Mouse (Mus musculus): Measurements from ENCODE around the gene Rab29. TPM values are rescaled to one million over a fixed set of nuclear protein-coding genes. Genes with fewer than 3 reads are reported as not detected.

Rab29 gene
- polyA plus RNA-seq, 1 experiment, result 13.6 TPM

- Histone ChIP-seq H3K27ac (replicated peaks; ENCODE audit: low read depth, low read length) (no peak overlapping the region), H3K4me3 (ENCODE audit: insufficient read depth, low read depth, low read length) (no peak overlapping the region), H3K4me1 (ENCODE audit: control insufficient read depth, insufficient read depth, insufficient read length, low read length) (no peaks in the 10 kb centered on the region)
Measured at GRCm38 (mm10) chr1:131837035-131837434, 30.0 kb upstream of the Rab29 start.

GRCm38 (mm10) chr1:131838542-131838941, 28.5 kb upstream of the Rab29 start:
- Histone ChIP-seq H3K4me3 (ENCODE audit: insufficient read depth, low read depth, low read length) (no peak overlapping the region), H3K4me1 (ENCODE audit: control insufficient read depth, insufficient read depth, insufficient read length, low read length) (no peaks in the 10 kb centered on the region), H3K27ac (replicated peaks; ENCODE audit: low read depth, low read length) (no peak overlapping the region)

- H3K4me3 ChIP-seq (ENCODE audit: insufficient read depth, low read depth, low read length), result no peak overlapping the region
- H3K4me1 ChIP-seq (ENCODE audit: control insufficient read depth, insufficient read depth, insufficient read length, low read length), result no peaks in the 10 kb centered on the region
- no peak overlapping the region for H3K27ac ChIP-seq (replicated peaks; ENCODE audit: low read depth, low read length)
Measured at GRCm38 (mm10) chr1:131839279-131839678, 27.7 kb upstream of the Rab29 start.

- no peak overlapping the region for H3K27ac ChIP-seq (replicated peaks; ENCODE audit: low read depth, low read length)
- no peak overlapping the region for H3K4me3 ChIP-seq (ENCODE audit: insufficient read depth, low read depth, low read length)
- no peaks in the 10 kb centered on the region for H3K4me1 ChIP-seq (ENCODE audit: control insufficient read depth, insufficient read depth, insufficient read length, low read length)
Measured at GRCm38 (mm10) chr1:131842221-131842620, 24.8 kb upstream of the Rab29 start.

GRCm38 (mm10) chr1:131843758-131844157, 23.3 kb upstream of the Rab29 start:
- Histone ChIP-seq H3K4me1 (ENCODE audit: control insufficient read depth, insufficient read depth, insufficient read length, low read length) (no peaks in the 10 kb centered on the region), H3K27ac (replicated peaks; ENCODE audit: low read depth, low read length) (no peak overlapping the region), H3K4me3 (ENCODE audit: insufficient read depth, low read depth, low read length) (no peak overlapping the region)

GRCm38 (mm10) chr1:131844883-131845282, 22.1 kb upstream of the Rab29 start:
- H3K27ac ChIP-seq (replicated peaks; ENCODE audit: low read depth, low read length), result no peak overlapping the region
- no peaks in the 10 kb centered on the region for H3K4me1 ChIP-seq (ENCODE audit: control insufficient read depth, insufficient read depth, insufficient read length, low read length)
- no peak overlapping the region for H3K4me3 ChIP-seq (ENCODE audit: insufficient read depth, low read depth, low read length)

GRCm38 (mm10) chr1:131846255-131846654, 20.8 kb upstream of the Rab29 start:
- no peak overlapping the region for H3K27ac ChIP-seq (replicated peaks; ENCODE audit: low read depth, low read length)
- H3K4me1 ChIP-seq (ENCODE audit: control insufficient read depth, insufficient read depth, insufficient read length, low read length), result no peaks in the 10 kb centered on the region
- no peak overlapping the region for H3K4me3 ChIP-seq (ENCODE audit: insufficient read depth, low read depth, low read length)

- no peak overlapping the region for H3K27ac ChIP-seq (replicated peaks; ENCODE audit: low read depth, low read length)
- H3K4me1 ChIP-seq (ENCODE audit: control insufficient read depth, insufficient read depth, insufficient read length, low read length), result no peaks in the 10 kb centered on the region
- no peak overlapping the region for H3K4me3 ChIP-seq (ENCODE audit: insufficient read depth, low read depth, low read length)
Measured at GRCm38 (mm10) chr1:131861811-131862210, 5.2 kb upstream of the Rab29 start.

GRCm38 (mm10) chr1:131865596-131865995, 1.4 kb upstream of the Rab29 start:
- H3K27ac ChIP-seq (replicated peaks; ENCODE audit: low read depth, low read length), result no peak overlapping the region
- H3K4me3 ChIP-seq (ENCODE audit: insufficient read depth, low read depth, low read length), result no peak overlapping the region
- no peaks in the 10 kb centered on the region; the same call in 1 of the 2 replicates for H3K4me1 ChIP-seq (ENCODE audit: control insufficient read depth, insufficient read depth, insufficient read length, low read length)

GRCm38 (mm10) chr1:131866304-131866999, 572 bp upstream of the Rab29 start:
- H3K27ac ChIP-seq (replicated peaks; ENCODE audit: low read depth, low read length), result no peak overlapping the region
- no peaks in the 10 kb centered on the region; the same call in 1 of the 2 replicates for H3K4me1 ChIP-seq (ENCODE audit: control insufficient read depth, insufficient read depth, insufficient read length, low read length)
- H3K4me3 ChIP-seq (ENCODE audit: insufficient read depth, low read depth, low read length), result no peak overlapping the region

GRCm38 (mm10) chr1:131867946-131868290, 894 bp downstream of the Rab29 start:
- Histone ChIP-seq H3K27ac (replicated peaks; ENCODE audit: low read depth, low read length) (no peak overlapping the region), H3K4me3 (ENCODE audit: insufficient read depth, low read depth, low read length) (peak overlapping the region; percentile 92), H3K4me1 (ENCODE audit: control insufficient read depth, insufficient read depth, insufficient read length, low read length) (no peaks in the 10 kb centered on the region; the same call in 1 of the 2 replicates)

- no peak overlapping the region for H3K27ac ChIP-seq (replicated peaks; ENCODE audit: low read depth, low read length)
- no peaks in the 10 kb centered on the region; the same call in 1 of the 2 replicates for H3K4me1 ChIP-seq (ENCODE audit: control insufficient read depth, insufficient read depth, insufficient read length, low read length)
- no peak overlapping the region for H3K4me3 ChIP-seq (ENCODE audit: insufficient read depth, low read depth, low read length)
Measured at GRCm38 (mm10) chr1:131869561-131869960, 2.5 kb downstream of the Rab29 start.

- Histone ChIP-seq H3K27ac (replicated peaks; ENCODE audit: low read depth, low read length) (no peak overlapping the region), H3K4me3 (ENCODE audit: insufficient read depth, low read depth, low read length) (no peak overlapping the region), H3K4me1 (ENCODE audit: control insufficient read depth, insufficient read depth, insufficient read length, low read length) (no peaks in the 10 kb centered on the region; the same call in 1 of the 2 replicates)
Measured at GRCm38 (mm10) chr1:131872856-131873255, 5.8 kb downstream of the Rab29 start.

GRCm38 (mm10) chr1:131879816-131880215, 12.8 kb downstream of the Rab29 start:
- Histone ChIP-seq H3K27ac (replicated peaks; ENCODE audit: low read depth, low read length) (no peak overlapping the region), H3K4me3 (ENCODE audit: insufficient read depth, low read depth, low read length) (no peak overlapping the region), H3K4me1 (ENCODE audit: control insufficient read depth, insufficient read depth, insufficient read length, low read length) (no peaks in the 10 kb centered on the region)

- H3K27ac ChIP-seq (replicated peaks; ENCODE audit: low read depth, low read length), result no peak overlapping the region
Measured at GRCm38 (mm10) chr1:131882787-131883186, 15.8 kb downstream of the Rab29 start.

GRCm38 (mm10) chr1:131886173-131886572, 19.1 kb downstream of the Rab29 start:
- no peak overlapping the region for H3K4me3 ChIP-seq (ENCODE audit: insufficient read depth, low read depth, low read length)
- no peaks in the 10 kb centered on the region for H3K4me1 ChIP-seq (ENCODE audit: control insufficient read depth, insufficient read depth, insufficient read length, low read length)
- H3K27ac ChIP-seq (replicated peaks; ENCODE audit: low read depth, low read length), result no peak overlapping the region

More at GRCm38 (mm10) chr1:131882787-131883186, 15.8 kb downstream of the Rab29 start:
- H3K4me3 ChIP-seq (ENCODE audit: insufficient read depth, low read depth, low read length), result no peak overlapping the region
- no peaks in the 10 kb centered on the region for H3K4me1 ChIP-seq (ENCODE audit: control insufficient read depth, insufficient read depth, insufficient read length, low read length)
